Mouse (Mus musculus) adrenal gland, adult (tissue): Measurements from ENCODE around the gene Pcgf5.

Source experiments
- DNase-seq, 2 experiments: peaks; one replicate each; pipeline ENCODE4 v3.0.0; 2022 to 2023; ENCODE audit warnings: low spot score in 1 of 2; ENCODE audit not compliant: inconsistent age in 2 of 2

The Pcgf5 gene

DNA sequence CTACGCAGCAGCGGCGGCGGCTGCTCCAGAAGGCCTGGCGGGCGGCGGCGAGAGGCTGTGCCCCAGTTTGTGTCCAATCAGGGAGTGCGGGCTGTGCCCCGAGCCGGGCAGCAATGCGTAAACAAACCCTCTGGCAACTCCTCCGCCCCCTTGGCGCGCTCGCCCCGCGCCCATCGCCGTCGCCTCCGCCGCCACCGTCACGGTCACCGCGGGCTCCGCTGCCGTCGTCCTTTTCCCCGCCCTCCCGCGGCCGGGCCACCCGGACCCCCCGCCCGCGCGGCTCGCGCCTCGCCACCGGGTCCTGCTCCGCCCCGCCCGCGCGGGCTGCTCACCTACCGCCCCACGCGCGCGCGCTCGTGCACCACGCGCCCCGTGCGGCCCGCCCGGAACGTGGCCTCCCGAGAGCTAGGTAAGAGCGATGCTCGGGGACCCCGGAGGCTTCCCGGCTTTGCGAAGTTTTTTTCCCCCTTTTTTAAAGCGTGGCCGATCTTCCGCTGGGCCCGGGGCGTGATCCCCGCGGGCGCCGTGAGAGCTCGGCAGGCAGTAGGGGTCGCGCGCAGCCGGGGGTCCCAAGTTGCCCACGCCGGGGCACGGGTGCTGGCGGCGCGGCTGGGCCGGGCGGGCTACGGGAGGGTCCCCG is at the start of gene Pcgf5:
Gene Pcgf5 (plus strand): TSS at position 149 of the 640 bp plus-strand sequence.
- DNase-seq, result peak; percentile 89 to 96

GRCm38 (mm10) chr19:36305542-36305941 is 42.6 kb upstream of the Pcgf5 start:
- DNase-seq, result no peak

- no peak for DNase-seq
Observed at GRCm38 (mm10) chr19:36314010-36314409, 34.1 kb upstream of the Pcgf5 start.

DNA sequence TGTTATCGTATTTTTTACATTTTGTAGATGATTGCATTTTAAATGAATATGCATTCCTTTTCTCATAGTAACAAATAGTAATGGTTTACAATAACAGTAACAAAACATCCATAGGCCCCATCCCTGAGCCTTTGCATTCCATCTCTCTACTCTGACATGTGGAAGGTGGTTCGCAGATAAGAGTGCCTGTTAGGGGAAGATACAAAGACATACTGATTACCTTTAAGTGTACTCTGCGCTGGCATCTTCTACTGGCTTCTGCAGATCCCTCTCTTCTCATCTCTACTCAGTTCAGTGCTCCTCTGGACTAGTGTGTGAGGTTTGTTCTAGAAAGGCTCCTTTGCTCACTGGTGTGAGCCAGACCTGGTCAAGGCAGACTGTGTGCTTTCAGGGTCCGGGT is 28.4 kb upstream of the Pcgf5 start:
- DNase-seq, result no peak

GRCm38 (mm10) chr19:36321066-36321465 is 27.0 kb upstream of the Pcgf5 start:
- DNase-seq, result no peak

DNA sequence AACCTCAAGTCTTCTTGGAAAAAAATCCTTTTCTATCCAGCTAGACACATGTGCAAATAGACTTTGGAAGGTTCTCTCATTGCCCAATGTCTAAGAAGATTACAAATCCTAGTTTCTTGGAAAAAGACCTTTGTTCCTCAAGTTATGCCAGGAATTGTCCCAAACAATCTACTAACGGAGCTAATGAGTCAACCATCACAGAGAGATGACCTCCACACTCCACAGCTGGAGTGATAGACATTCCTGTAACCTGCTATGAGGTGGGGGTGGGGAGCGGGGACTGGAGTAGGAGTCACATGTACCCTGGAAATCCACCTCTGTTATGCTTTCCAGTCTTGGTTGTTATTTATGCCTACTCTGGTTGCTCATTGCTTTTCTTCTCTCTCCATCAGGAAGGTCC is 24.8 kb upstream of the Pcgf5 start:
- DNase-seq, result no peak

DNA sequence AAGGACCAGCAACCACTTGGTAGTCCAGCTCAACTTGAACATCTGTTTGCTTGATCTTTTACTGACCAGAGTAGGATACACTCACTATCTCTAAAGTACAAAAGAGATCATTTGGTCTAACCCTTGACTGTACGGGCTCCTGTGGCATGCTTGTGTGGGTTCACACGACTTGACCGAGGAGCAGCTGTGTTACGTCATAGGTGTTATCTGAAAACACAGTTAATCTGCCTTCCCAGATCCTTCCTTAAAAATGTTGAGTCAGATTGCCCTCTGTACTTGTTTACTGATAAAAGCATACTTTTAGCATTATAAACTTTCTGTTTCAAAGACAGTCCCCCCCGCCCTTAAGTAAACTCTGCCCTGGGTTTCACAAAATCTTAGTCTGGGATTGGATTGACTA is 19.4 kb upstream of the Pcgf5 start:
- no peak for DNase-seq

DNA sequence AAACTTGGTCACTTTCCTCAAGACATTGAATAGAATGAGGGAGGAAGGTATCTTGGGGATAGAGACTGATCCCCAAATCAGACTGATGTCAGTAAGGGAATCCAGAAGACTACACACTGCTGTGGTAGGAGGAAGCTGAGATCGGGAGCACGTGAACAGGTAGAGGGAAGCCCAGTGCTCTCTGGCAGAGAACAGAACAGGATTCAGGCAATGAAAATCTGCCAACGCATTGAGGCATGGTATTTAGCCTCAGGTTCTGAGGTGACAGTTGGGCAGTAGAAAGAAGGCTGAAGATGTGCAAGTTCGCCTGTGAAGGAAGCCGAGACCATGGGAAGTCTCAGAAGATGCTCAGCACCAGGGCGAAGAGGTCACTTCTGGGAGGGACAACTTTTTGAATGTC is 733 bp upstream of the Pcgf5 start:
- DNase-seq, result no peak

- DNase-seq, result no peak
Observed at GRCm38 (mm10) chr19:36347831-36348160, 313 bp upstream of the Pcgf5 start.

- DNase-seq, result peak; percentile 89 to 91
Observed at GRCm38 (mm10) chr19:36348801-36349486, 835 bp downstream of the Pcgf5 start.

GRCm38 (mm10) chr19:36349487-36349955 is 1.4 kb downstream of the Pcgf5 start:
- DNase-seq, result no peak

DNA sequence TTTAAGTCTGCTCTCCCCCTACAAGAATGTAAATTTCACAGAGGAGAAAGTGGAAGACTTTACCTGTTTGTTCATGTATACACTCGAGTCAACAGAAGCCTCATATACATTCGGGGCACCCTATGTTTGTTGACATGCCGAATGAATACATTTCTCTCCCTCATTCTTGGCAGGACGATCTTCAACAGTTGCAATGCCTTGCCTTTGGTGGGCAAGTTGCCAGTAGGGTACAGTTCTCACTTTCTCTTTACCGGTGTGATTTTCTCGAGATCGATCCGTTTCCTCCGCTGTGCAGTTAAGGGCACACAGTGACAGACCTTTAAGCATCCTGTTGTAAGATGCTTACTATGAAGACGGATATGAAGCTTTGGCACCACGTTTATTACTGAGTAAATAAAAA is 2.1 kb downstream of the Pcgf5 start:
- peak in 1 of 2 experiments; percentile 36 for DNase-seq

- DNase-seq, result no peak
Observed at GRCm38 (mm10) chr19:36350870-36351269, 2.8 kb downstream of the Pcgf5 start.

GRCm38 (mm10) chr19:36362541-36362940 is 14.4 kb downstream of the Pcgf5 start:
- DNase-seq, result no peak

DNA sequence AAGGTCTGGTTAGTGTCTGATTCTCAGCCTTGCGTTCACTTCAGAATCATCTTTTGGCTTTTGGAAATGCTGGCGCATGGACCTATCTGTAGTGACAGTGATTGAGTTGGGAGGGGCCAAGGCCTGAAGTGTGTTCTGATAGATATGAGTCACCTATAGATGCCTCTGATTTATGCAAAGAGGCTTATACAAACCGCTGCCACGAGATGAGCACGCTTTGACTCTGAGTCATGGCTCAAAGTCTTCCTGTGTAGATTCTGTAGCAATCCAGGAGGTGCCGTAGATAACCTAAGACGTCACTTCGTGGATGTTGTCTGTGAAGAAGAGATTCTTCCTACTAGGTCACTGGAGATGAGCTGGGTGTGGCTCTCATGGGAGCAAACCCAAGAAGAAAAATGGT is 16.6 kb downstream of the Pcgf5 start:
- no peak for DNase-seq

- DNase-seq, result no peak
Observed at GRCm38 (mm10) chr19:36371478-36371877, 23.4 kb downstream of the Pcgf5 start.

GRCm38 (mm10) chr19:36373056-36373621 is 25.0 kb downstream of the Pcgf5 start:
- DNase-seq, result no peak

DNA sequence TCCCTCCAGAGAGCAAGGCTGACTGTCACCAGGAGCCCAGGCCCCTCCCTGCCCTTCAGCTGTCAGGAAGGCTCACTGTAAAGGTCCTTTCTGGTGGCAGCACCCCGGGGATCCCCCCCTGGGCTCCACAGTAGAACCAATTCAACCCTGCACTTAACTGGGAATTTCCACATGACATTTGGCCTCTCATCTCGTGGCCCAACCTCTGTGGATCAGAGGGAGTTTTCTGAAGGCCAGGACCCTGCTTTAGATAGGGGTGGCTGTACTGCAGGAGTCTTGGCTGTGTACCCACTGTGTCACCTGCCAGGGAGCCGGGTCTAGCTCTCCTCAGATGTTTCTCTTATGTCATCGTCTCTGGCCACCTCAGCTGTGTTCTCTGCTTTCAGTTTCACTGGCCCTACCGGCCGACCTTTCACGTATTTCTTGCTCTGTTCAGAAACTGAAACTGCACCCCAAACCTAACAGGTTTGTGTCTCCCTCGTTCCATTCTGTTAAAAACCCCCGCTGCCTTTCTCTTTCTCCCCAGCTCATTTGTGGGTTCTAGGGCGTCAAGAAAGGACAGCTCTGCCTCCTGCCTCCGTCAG is 27.2 kb downstream of the Pcgf5 start:
- DNase-seq, result peak; percentile 57 to 87

DNA sequence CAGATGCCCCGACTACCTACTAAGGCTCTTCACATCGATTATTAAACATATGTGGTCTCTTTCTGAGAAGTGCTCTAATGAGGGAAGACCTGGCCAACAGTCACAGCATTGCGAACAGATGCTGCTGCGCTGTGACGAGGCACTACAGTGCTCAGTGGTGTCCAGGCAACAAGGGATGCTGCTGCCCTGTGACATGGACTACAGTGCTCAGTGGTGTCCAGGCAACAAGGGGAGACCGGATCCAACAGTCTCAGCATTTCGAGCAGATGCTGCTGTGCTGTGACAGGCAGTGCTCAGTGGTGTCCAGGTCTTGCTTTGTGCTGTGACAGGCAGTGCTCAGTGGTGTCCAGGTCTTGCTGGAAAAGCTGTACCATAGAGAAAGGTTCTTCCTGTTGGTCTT is 29.6 kb downstream of the Pcgf5 start:
- no peak for DNase-seq

GRCm38 (mm10) chr19:36378511-36379232 is 30.6 kb downstream of the Pcgf5 start:
- no peak for DNase-seq

GRCm38 (mm10) chr19:36382901-36383300 is 34.8 kb downstream of the Pcgf5 start:
- no peak for DNase-seq
